Mouse (Mus musculus) spleen, adult 2 months (tissue): ENCODE measurements around the gene Gm10100. TPM values are rescaled to one million over a fixed set of nuclear protein-coding genes. Genes with fewer than 3 reads are reported as not detected.
"Not testable (repeated sequence)": the region's sequence is repeated elsewhere in the genome, so short reads cannot be mapped to it uniquely, and the experiment has no call there.

Experiments used
- DNase-seq, 2 experiments: peaks; one replicate each; pipeline versions ENCODE4 v3.0.0 to v3.0.0-alpha.2; 2012 to 2021; ENCODE audit warnings: low spot score in 2 of 2, low read depth in 1 of 2
- H3K27ac ChIP-seq: fragments of 200-500 bp; 2 replicates; pipeline ENCODE4 v1.5.1; 2012; ENCODE audit warnings: low read length, inconsistent platforms; ENCODE audit not compliant: insufficient read depth
- H3K27me3 ChIP-seq: fragments of 200-500 bp; 2 replicates; pipeline ENCODE4 v1.6.1; 2012; ENCODE audit warnings: mild to moderate bottlenecking, moderate library complexity, low read length, inconsistent platforms; ENCODE audit not compliant: control insufficient read depth, insufficient read depth
- H3K36me3 ChIP-seq: fragments of 200-500 bp; 2 replicates; pipeline ENCODE4 v1.6.1; 2012; ENCODE audit warnings: mild to moderate bottlenecking, low read length, inconsistent platforms; ENCODE audit not compliant: control insufficient read depth, insufficient read depth
- H3K4me1 ChIP-seq: fragments of 200-500 bp; 2 replicates; pipeline ENCODE4 v1.6.1; 2011; ENCODE audit warnings: inconsistent platforms; ENCODE audit not compliant: control insufficient read depth, insufficient read depth, insufficient read length
- H3K4me3 ChIP-seq: fragments of 200-500 bp; 2 replicates; pipeline ENCODE4 v1.5.1; 2011; ENCODE audit warnings: mild to moderate bottlenecking, inconsistent platforms; ENCODE audit not compliant: insufficient read depth, insufficient read length; ENCODE audit errors: extremely low read depth
- CTCF ChIP-seq: fragments of 200-500 bp; IDR thresholded peaks from 2 replicates; pipeline ENCODE4 v1.5.1; 2011; ENCODE audit warnings: mild to moderate bottlenecking, inconsistent platforms; ENCODE audit not compliant: insufficient read depth, insufficient read length, insufficient replicate concordance; ENCODE audit errors: extremely low read depth
- POLR2A ChIP-seq: fragments of 200-500 bp; IDR thresholded peaks from 2 replicates; pipeline ENCODE4 v1.6.1; 2011; ENCODE audit warnings: low read depth, low read length, inconsistent platforms
- WGBS: fragments of 180-500 bp; shearing (Covaris S2); methylation state at CpG from one replicate; pipeline ENCODE4 v1.1.7; 2018; 5-methylcytosine and 5-hydroxymethylcytosine counted together
- polyA plus RNA-seq: library from polyadenylated mRNA; depleted of rRNA; stranded (reverse); fragments of >200 nt; gene quantifications from 2 replicates; pipeline ENCODE4 v1.2.3, GENCODE M21; 2012; rRNA removed

Gene Gm10100
- polyA plus RNA-seq, 1 experiment: not detected

GRCm38 (mm10) chr10:77753448-77753847, 27.2 kb downstream of the Gm10100 start:
- DNase-seq: no peak
- no peaks in the 10 kb centered on the region for H3K27me3 ChIP-seq

GRCm38 (mm10) chr10:77759582-77759981, 33.3 kb downstream of the Gm10100 start, which contains the start of gene Gm3233:
Gene Gm3233, minus strand, starts transcription at chr10:77759682.
- H3K27me3 ChIP-seq, H3K4me1 ChIP-seq, DNase-seq, H3K27ac ChIP-seq, H3K36me3 ChIP-seq, H3K4me3 ChIP-seq: not testable (repeated sequence)
- WGBS: no CpG with 5 or more reads among the region's 1 CpGs

More at GRCm38 (mm10) chr10:77753448-77753847, 27.2 kb downstream of the Gm10100 start:
- H3K4me1 ChIP-seq: no peaks in the 10 kb centered on the region
- no peak overlapping the region for H3K4me3 ChIP-seq
- TF ChIP-seq CTCF (no peak), POLR2A (no peak)
- no peaks in the 10 kb centered on the region for H3K36me3 ChIP-seq
- no peak overlapping the region for H3K27ac ChIP-seq

GRCm38 (mm10) chr10:77769727-77770126, 43.4 kb downstream of the Gm10100 start:
- H3K4me3 ChIP-seq: no peak overlapping the region
- no peaks in the 10 kb centered on the region for H3K36me3 ChIP-seq
- no peak for DNase-seq
- WGBS: 83% methylated on average over 1 of the region's 1 CpGs
- H3K27me3 ChIP-seq: no peaks in the 10 kb centered on the region
- H3K27ac ChIP-seq: no peak overlapping the region
- TF ChIP-seq CTCF (no peak), POLR2A (no peak)
- H3K4me1 ChIP-seq: no peaks in the 10 kb centered on the region

- not testable (repeated sequence) for H3K4me3 ChIP-seq, DNase-seq
- 80% methylated on average over 1 of the region's 1 CpGs for WGBS
These were observed 44.9 kb downstream of the Gm10100 start, which contains the start of gene Gm3238 for GRCm38 (mm10) chr10:77771225-77771624. Gene Gm3238, minus strand, starts transcription at chr10:77771325.

GRCm38 (mm10) chr10:77772142-77772541, 45.9 kb downstream of the Gm10100 start:
- not testable (repeated sequence) for H3K4me1 ChIP-seq, H3K4me3 ChIP-seq, H3K27me3 ChIP-seq, DNase-seq, H3K36me3 ChIP-seq, H3K27ac ChIP-seq
- 63% methylated on average over 3 of the region's 3 CpGs for WGBS

More at GRCm38 (mm10) chr10:77771225-77771624, 44.9 kb downstream of the Gm10100 start, which contains the start of gene Gm3238:
- not testable (repeated sequence) for H3K36me3 ChIP-seq, H3K27me3 ChIP-seq, H3K4me1 ChIP-seq, H3K27ac ChIP-seq

Other genes starting within 250 kb of the Gm10100 start
- 21.1 and 25.6 TPM in 2 replicates for gene Fam207a, start 210.7 kb upstream of the Gm10100 start, polyA plus RNA-seq
- gene Itgb2, start 196.2 kb upstream of the Gm10100 start, polyA plus RNA-seq: 154 and 176 TPM in 2 replicates
- 63.4 and 65.3 TPM in 2 replicates for gene Pttg1ip, start 144.8 kb upstream of the Gm10100 start, polyA plus RNA-seq
- 131 and 154 TPM in 2 replicates for gene Sumo3, start 120.4 kb upstream of the Gm10100 start, polyA plus RNA-seq
- not detected in 2 replicates for gene Gm49325, start 120.3 kb upstream of the Gm10100 start, polyA plus RNA-seq
- gene Ube2g2, start 104.2 kb upstream of the Gm10100 start, polyA plus RNA-seq: 31.4 and 34.0 TPM in 2 replicates
- gene Tspear, start 39.9 kb upstream of the Gm10100 start, polyA plus RNA-seq: 0.55 and 1.1 TPM in 2 replicates
- not detected in 2 replicates for gene Gm19402, start 35.7 kb upstream of the Gm10100 start, polyA plus RNA-seq
- gene Gm9508, start 29.3 kb upstream of the Gm10100 start, polyA plus RNA-seq: not detected in 2 replicates
- gene Gm10272, start 19.9 kb upstream of the Gm10100 start, polyA plus RNA-seq: not detected in 2 replicates
- not detected in 2 replicates for gene Gm10024, start 15.0 kb upstream of the Gm10100 start, polyA plus RNA-seq
- gene Gm10142, start 10.7 kb upstream of the Gm10100 start, polyA plus RNA-seq: 0.39 TPM in 1 of 2 replicates, not detected in the other
- gene Krtap12-1, start 5.9 kb upstream of the Gm10100 start, polyA plus RNA-seq: not detected in 2 replicates
- gene Gm18596, start 16.2 kb downstream of the Gm10100 start, polyA plus RNA-seq: not detected in 2 replicates
- gene Gm9736, start 24.9 kb downstream of the Gm10100 start, polyA plus RNA-seq: not detected in 2 replicates
- not detected in 2 replicates for gene Gm3233, start 33.2 kb downstream of the Gm10100 start, polyA plus RNA-seq
- gene Gm3238, start 44.8 kb downstream of the Gm10100 start, polyA plus RNA-seq: not detected in 2 replicates
- not detected in 2 replicates for gene Gm7138, start 50.5 kb downstream of the Gm10100 start, polyA plus RNA-seq
- not detected in 2 replicates for gene Gm3250, start 56.1 kb downstream of the Gm10100 start, polyA plus RNA-seq
- not detected in 2 replicates for gene Gm7137, start 61.7 kb downstream of the Gm10100 start, polyA plus RNA-seq
- gene Gm9639, start 68.6 kb downstream of the Gm10100 start, polyA plus RNA-seq: not detected in 2 replicates
- not detected in 2 replicates for gene Gm19668, start 72.6 kb downstream of the Gm10100 start, polyA plus RNA-seq
- gene Gm9507, start 85.4 kb downstream of the Gm10100 start, polyA plus RNA-seq: not detected in 2 replicates
- gene Gm2696, start 88.2 kb downstream of the Gm10100 start, polyA plus RNA-seq: not detected in 2 replicates
- gene Krtap10-4, start 100.6 kb downstream of the Gm10100 start, polyA plus RNA-seq: not detected in 2 replicates
- not detected in 2 replicates for gene Krtap10-10, start 109.5 kb downstream of the Gm10100 start, polyA plus RNA-seq
- not detected in 2 replicates for gene Gm36176, start 120.3 kb downstream of the Gm10100 start, polyA plus RNA-seq
- gene Gm10318, start 126.4 kb downstream of the Gm10100 start, polyA plus RNA-seq: not detected in 2 replicates
- 0.09 TPM in 1 of 2 replicates, not detected in the other for gene Gm3285, start 135.5 kb downstream of the Gm10100 start, polyA plus RNA-seq
- 0.70 and 1.2 TPM in 2 replicates for gene Lrrc3, start 176.1 kb downstream of the Gm10100 start, polyA plus RNA-seq
- 51.6 and 52.3 TPM in 2 replicates for gene Trpm2, start 244.1 kb downstream of the Gm10100 start, polyA plus RNA-seq